Mouse (Mus musculus) spleen, embryonic (tissue): Measurements from ENCODE around the gene Rpl36.

Source experiments
- CTCF ChIA-PET: fragments of 350-600 bp; sonication (Branson Sonifier 250); formaldehyde crosslinking; loops from one replicate; lab custom pipeline; 2022; lab: Charles Lee

Rpl36 gene

DNA sequence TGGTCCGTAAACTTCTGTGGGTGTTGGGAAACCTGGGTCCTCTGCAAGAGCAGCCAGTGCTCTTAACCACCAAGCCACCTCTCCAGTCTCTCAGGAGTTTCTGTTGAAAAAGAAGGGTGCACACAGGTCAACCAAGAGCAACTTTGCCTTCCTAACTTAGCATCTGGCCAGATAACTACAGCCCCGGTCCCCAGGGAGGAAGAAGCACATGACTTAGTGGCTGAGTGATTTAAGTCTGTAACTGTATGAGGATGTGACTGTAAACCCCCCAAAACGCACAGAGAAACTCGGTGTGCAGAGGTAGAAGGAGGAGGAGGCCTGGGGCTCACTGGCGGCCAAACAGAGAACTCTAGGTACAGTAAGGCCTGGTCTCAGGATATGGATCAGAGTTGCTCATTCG, 20.8 kb downstream of the Rpl36 start:
- CTCF ChIA-PET = no interaction called here

GRCm38 (mm10) chr17:56643237-56643636, 30.0 kb downstream of the Rpl36 start:
- CTCF ChIA-PET = no interaction called here

DNA sequence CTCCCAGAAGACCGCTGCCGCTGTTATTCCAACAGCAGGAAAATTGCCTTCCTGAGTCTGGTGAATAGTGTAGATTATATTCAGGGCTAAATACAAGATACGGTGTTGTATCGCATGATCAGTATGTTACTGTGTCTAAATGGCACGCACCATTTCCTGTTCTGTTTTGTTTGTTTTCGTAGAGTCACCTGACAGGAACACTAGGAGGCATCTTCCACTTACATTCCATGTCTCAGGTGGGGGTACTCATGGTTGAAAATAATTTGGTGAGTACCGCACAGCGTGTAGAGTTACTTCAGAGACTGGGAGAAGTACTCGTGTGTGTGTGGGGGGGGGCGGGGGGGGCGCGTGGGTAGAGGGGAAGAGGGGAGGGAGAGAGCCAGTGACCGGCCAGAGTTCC, 34.3 kb downstream of the Rpl36 start:
- CTCF ChIA-PET = no interaction called here

DNA sequence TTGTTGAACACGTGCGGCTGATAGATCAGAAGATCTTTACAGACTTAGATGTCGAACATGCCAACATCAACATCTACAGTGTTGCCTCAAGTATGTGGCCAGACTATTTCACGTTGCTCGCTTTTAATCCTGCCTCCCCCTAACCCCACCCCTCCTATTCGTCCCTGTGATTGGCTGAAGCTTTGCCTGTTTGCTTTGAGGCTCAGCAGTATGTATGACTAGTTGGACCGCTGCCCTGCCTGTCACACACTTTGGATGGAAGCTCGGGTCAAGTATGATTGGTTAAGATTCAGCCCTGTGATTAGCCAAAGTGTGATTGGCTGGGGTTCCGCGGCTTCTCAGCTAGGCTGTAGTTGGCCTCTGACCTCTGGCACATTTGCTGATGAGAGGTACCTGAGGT, 38.6 kb downstream of the Rpl36 start:
- CTCF ChIA-PET = no interaction called here

GRCm38 (mm10) chr17:56654771-56655170, 41.6 kb downstream of the Rpl36 start:
- CTCF ChIA-PET = no interaction called here

DNA sequence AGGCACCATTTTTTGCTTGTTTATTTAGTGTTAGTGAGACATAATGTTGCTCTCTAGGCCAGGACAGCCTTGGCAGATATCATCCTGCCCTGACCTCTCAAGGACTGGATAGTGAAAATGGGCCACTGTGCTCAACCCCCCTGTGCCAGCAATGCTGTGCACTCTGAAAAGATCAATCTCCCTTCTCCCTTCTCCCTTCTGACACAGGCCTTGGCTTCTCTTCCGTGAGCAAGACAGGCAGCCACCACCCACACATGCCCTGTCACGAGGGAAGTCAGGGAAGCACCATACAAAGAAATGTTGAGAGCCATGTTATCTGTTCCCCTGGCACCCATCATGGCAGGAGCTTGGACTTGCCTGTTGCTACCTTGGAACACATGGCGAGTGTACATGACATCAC, 42.1 kb downstream of the Rpl36 start:
- CTCF ChIA-PET = no interaction called here

DNA sequence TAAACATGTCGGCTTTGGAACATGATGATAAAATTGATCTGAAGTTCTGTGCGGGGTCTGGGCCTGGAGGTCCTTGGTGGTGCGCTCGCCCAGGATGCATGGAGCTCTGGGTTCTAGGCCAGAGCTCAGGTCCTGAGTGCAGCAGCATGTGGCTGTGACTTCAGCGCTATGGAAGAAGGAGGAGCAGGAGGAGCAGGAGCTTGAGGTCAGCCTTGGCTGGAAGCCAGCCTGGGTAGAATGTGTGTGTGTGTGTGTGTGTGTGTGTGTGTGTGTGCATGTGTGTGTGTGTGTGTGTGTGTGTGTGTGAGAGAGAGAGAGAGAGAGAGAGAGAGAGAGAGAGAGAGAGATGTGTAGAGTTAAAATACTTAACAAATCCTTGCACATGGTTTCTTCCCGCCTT, 43.0 kb downstream of the Rpl36 start:
- CTCF ChIA-PET = no interaction called here

- CTCF ChIA-PET = no interaction called here
Measured at GRCm38 (mm10) chr17:56663659-56664058, 50.4 kb downstream of the Rpl36 start.
